Mouse (Mus musculus) adipocyte (in vitro differentiated cells): Measurements from ENCODE around the gene Zbtb49.

Source experiments
- DNase-seq: peaks from one replicate; pipeline ENCODE4 v3.0.0-alpha.2; 2016; ENCODE audit warnings: low spot score

The Zbtb49 gene

GRCm38 (mm10) chr5:38220328-38220912 lies at the start of gene Zbtb49, which contains the start of gene Lyar:
TSS of gene Zbtb49 (minus strand) at chr5:38220457.
TSS of gene Lyar (plus strand) at chr5:38220470.
- peak; percentile 96 for DNase-seq

GRCm38 (mm10) chr5:38260107-38260682 lies 39.9 kb upstream of the Zbtb49 start, which contains the start of gene Tmem128:
TSS of gene Tmem128 (plus strand) at chr5:38260185.
- peak; percentile 83 for DNase-seq

GRCm38 (mm10) chr5:38259455-38260106 lies 39.3 kb upstream of the Zbtb49 start:
- peak; percentile 28 for DNase-seq

- DNase-seq: no peak
Observed at GRCm38 (mm10) chr5:38258773-38259146, 38.5 kb upstream of the Zbtb49 start.

- DNase-seq: no peak
Observed at GRCm38 (mm10) chr5:38258034-38258772, 37.9 kb upstream of the Zbtb49 start.

GRCm38 (mm10) chr5:38256551-38256950 lies 36.3 kb upstream of the Zbtb49 start:
- DNase-seq: no peak

- DNase-seq: no peak
Observed at GRCm38 (mm10) chr5:38255644-38256043, 35.4 kb upstream of the Zbtb49 start.

- DNase-seq: peak; percentile 29
Observed at GRCm38 (mm10) chr5:38255195-38255594, 34.9 kb upstream of the Zbtb49 start.

GRCm38 (mm10) chr5:38241966-38242365 lies 21.7 kb upstream of the Zbtb49 start:
- no peak for DNase-seq

- DNase-seq: no peak
Observed at GRCm38 (mm10) chr5:38241473-38241834, 21.2 kb upstream of the Zbtb49 start.

GRCm38 (mm10) chr5:38240727-38241472 lies 20.6 kb upstream of the Zbtb49 start:
- no peak for DNase-seq

GRCm38 (mm10) chr5:38236627-38237026 lies 16.4 kb upstream of the Zbtb49 start:
- no peak for DNase-seq

- peak; percentile 66 for DNase-seq
Observed at GRCm38 (mm10) chr5:38235422-38235821, 15.2 kb upstream of the Zbtb49 start.

GRCm38 (mm10) chr5:38219771-38220307 lies 418 bp downstream of the Zbtb49 start:
- no peak for DNase-seq

GRCm38 (mm10) chr5:38213009-38213408 lies 7.2 kb downstream of the Zbtb49 start:
- no peak for DNase-seq

GRCm38 (mm10) chr5:38211691-38212090 lies 8.6 kb downstream of the Zbtb49 start:
- DNase-seq: no peak

GRCm38 (mm10) chr5:38208985-38209384 lies 11.3 kb downstream of the Zbtb49 start:
- no peak for DNase-seq

GRCm38 (mm10) chr5:38205303-38205726 lies 14.9 kb downstream of the Zbtb49 start:
- DNase-seq: no peak

GRCm38 (mm10) chr5:38199686-38200085 lies 20.6 kb downstream of the Zbtb49 start:
- peak; percentile 81 for DNase-seq

GRCm38 (mm10) chr5:38197482-38197823 lies 22.8 kb downstream of the Zbtb49 start:
- peak; percentile 98 for DNase-seq

GRCm38 (mm10) chr5:38196821-38197481 lies 23.3 kb downstream of the Zbtb49 start:
- peak; percentile 79 for DNase-seq
